Mouse (Mus musculus) retina, postnatal 7 days (tissue): ENCODE measurements around the gene 4933425L06Rik.

Experiments
- DNase-seq: peaks from one replicate; pipeline ENCODE4 v3.0.0-alpha.2; 2012; ENCODE audit warnings: low read depth, low spot score

The 4933425L06Rik gene

DNA sequence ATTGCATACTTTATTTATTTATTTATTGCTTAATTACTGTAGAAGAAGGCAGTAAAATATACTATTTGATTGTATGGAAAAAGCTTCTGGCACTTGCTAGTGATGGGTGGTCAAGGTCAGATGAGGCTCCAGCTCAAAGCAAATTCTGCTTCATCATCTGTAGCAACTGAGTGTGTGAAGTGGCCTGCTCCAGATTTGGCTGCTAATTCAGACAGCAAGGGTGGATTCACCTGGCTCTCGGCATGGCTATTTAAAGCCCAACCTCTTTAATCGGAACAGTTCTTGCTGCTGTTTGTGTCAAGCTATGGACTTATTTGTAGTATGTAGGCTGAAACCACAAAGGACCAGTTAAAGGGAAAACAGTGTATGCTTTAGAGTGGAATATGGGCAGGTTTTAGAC lies 50.9 kb downstream of the 4933425L06Rik start:
- no peak for DNase-seq

- no peak for DNase-seq
These were observed 52.5 kb downstream of the 4933425L06Rik start for GRCm38 (mm10) chr13:105134397-105134796.

- no peak for DNase-seq
These were observed 58.0 kb downstream of the 4933425L06Rik start for GRCm38 (mm10) chr13:105139881-105140280.

GRCm38 (mm10) chr13:105146827-105147226 lies 64.9 kb downstream of the 4933425L06Rik start:
- no peak for DNase-seq

DNA sequence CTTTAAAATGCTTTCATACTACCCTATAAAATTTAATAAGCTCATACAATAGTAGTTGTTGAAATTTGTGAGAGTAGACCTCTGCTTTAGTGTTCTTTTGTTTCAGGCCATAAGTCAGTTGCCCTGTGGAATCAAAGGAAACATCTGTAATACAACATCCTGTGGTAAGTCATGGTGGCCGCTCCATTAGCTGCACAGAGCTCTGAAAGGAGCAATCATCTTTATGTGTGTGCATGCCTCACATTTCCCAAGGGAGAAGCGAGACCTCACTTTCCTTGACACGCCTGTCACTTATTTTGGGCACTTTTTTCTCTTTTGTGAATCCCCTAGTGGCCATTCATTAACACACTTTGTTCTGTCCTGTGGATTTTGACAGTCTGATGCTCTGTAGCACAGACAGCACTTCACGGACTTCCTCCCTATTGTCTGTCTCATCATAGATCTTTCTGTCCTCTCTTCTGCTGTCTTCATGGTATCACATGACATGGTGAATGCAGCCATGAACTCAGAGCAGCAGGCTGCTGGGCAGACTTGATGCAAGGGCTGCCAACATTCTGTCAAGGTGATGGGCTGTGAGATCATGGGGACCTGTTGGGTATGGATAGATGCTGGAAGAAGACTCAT lies 66.0 kb downstream of the 4933425L06Rik start:
- DNase-seq, result no peak

GRCm38 (mm10) chr13:105150006-105150405 lies 68.1 kb downstream of the 4933425L06Rik start:
- no peak for DNase-seq

- no peak for DNase-seq
These were observed 72.0 kb downstream of the 4933425L06Rik start for GRCm38 (mm10) chr13:105153955-105154354.

GRCm38 (mm10) chr13:105165441-105165840 lies 83.5 kb downstream of the 4933425L06Rik start:
- no peak for DNase-seq
